Mouse (Mus musculus) erythroblast, embryonic 14.5 days (primary cell): ENCODE measurements around the gene Sord.

Experiments
- GATA1 ChIP-seq: IDR thresholded peaks from 2 replicates; pipeline ENCODE4 v1.6.1; 2012; ENCODE audit warnings: low read length, inconsistent platforms, mixed read lengths
- TAL1 ChIP-seq: IDR thresholded peaks from 3 replicates; pipeline ENCODE4 v1.6.1; 2012; ENCODE audit warnings: low read length, inconsistent platforms, mixed read lengths

GRCm38 (mm10) chr2:122194509-122194929, 40.0 kb upstream of the Sord start:
- TF ChIP-seq TAL1 (no peak), GATA1 (no peak)
